Mouse (Mus musculus) limb, embryonic 13.5 days (tissue): ENCODE results near the gene Bcl2l13. TPM values are rescaled to one million over a fixed set of nuclear protein-coding genes. Genes with fewer than 3 reads are reported as not detected.
"Not testable (repeated sequence)": the region's sequence is repeated elsewhere in the genome, so short reads cannot be mapped to it uniquely, and the experiment has no call there.

Source experiments
- ATAC-seq: fragments of 200-750 bp; cut with Nextera tagmentation; 2 replicates; pipeline ENCODE4 v1.8.0; 2017; ENCODE audit warnings: low read depth, moderate number of reproducible peaks, moderate TSS enrichment; ENCODE audit not compliant: low FRiP score
- H3K27ac ChIP-seq: fragments of 300-500 bp; sonication (generic); 2 replicates; pipeline ENCODE4 v1.5.1; 2015; ENCODE audit warnings: inconsistent platforms, mild to moderate bottlenecking, moderate library complexity
- H3K27me3 ChIP-seq: fragments of 300-500 bp; sonication (generic); 2 replicates; pipeline ENCODE4 v1.6.1; 2015; ENCODE audit warnings: mild to moderate bottlenecking, inconsistent platforms
- H3K36me3 ChIP-seq: fragments of 300-500 bp; sonication (generic); 2 replicates; pipeline ENCODE4 v1.6.1; 2015; ENCODE audit warnings: inconsistent platforms, mild to moderate bottlenecking, moderate library complexity
- H3K4me1 ChIP-seq: fragments of 300-500 bp; sonication (generic); 2 replicates; pipeline ENCODE4 v1.6.1; 2015; ENCODE audit warnings: inconsistent platforms
- H3K4me2 ChIP-seq: fragments of 300-500 bp; sonication (generic); replicated peaks from 2 replicates; pipeline ENCODE4 v1.6.1; 2015; ENCODE audit warnings: inconsistent platforms, mild to moderate bottlenecking, moderate library complexity
- H3K4me3 ChIP-seq: fragments of 300-500 bp; sonication (generic); 2 replicates; pipeline ENCODE4 v1.5.1; 2015; ENCODE audit warnings: moderate library complexity, mild to moderate bottlenecking, inconsistent platforms
- H3K9ac ChIP-seq: fragments of 300-500 bp; sonication (generic); 2 replicates; pipeline ENCODE4 v1.6.1; 2015; ENCODE audit warnings: mild to moderate bottlenecking, inconsistent platforms
- H3K9me3 ChIP-seq: fragments of 300-500 bp; sonication (generic); 2 replicates; pipeline ENCODE4 v1.6.1; 2016; ENCODE audit warnings: inconsistent platforms
- WGBS: fragments of 180-500 bp; shearing (Covaris S2); methylation state at CpG from one replicate; pipeline ENCODE4 v1.1.7; 2015; 5-methylcytosine and 5-hydroxymethylcytosine counted together
- polyA plus RNA-seq: library from polyadenylated mRNA; unstranded; fragments of >200 nt; fragmentation: Nextera tagmentation; extraction: Ambion mirVana; gene quantifications from 2 replicates; pipeline ENCODE4 v1.2.1, GENCODE M21; 2015

Gene Bcl2l13
- polyA plus RNA-seq, 1 experiment from 2014 or later = 31.3 TPM

- Histone ChIP-seq H3K9ac (peak overlapping the region; percentile 94), H3K4me1 (peaks cover 6% of the 10 kb centered on the region), H3K9me3 (no peaks in the 10 kb centered on the region), H3K4me2 (peak overlapping the region; percentile 81), H3K36me3 (peaks cover 14% of the 10 kb centered on the region), H3K27me3 (no peaks in the 10 kb centered on the region), H3K27ac (peak overlapping the region; percentile 95), H3K4me3 (peak overlapping the region; percentile 90)
- peak; percentile 82 for ATAC-seq
- 4% methylated on average over 37 of the region's 37 CpGs for WGBS
Measured at GRCm38 (mm10) chr6:120836389-120837151, 558 bp downstream of the Bcl2l13 start.

GRCm38 (mm10) chr6:120837152-120837530, 1.1 kb downstream of the Bcl2l13 start:
- ATAC-seq = no peak
- Histone ChIP-seq H3K4me2 (peak overlapping the region; percentile 81), H3K9ac (peak overlapping the region; percentile 94), H3K9me3 (no peaks in the 10 kb centered on the region), H3K27me3 (no peaks in the 10 kb centered on the region), H3K36me3 (peaks cover 14% of the 10 kb centered on the region), H3K27ac (no peak overlapping the region), H3K4me3 (peak overlapping the region; percentile 90), H3K4me1 (peaks cover 6% of the 10 kb centered on the region)
- WGBS = 67% methylated on average over 1 of the region's 1 CpGs

GRCm38 (mm10) chr6:120840258-120840657, 4.2 kb downstream of the Bcl2l13 start:
- Histone ChIP-seq H3K27ac (no peak overlapping the region), H3K4me1 (peaks cover 6% of the 10 kb centered on the region), H3K4me3 (no peak overlapping the region), H3K9ac (no peak overlapping the region), H3K27me3 (no peaks in the 10 kb centered on the region), H3K36me3 (peaks cover 14% of the 10 kb centered on the region), H3K4me2 (no peak overlapping the region), H3K9me3 (no peaks in the 10 kb centered on the region)
- WGBS = 92% methylated on average over 7 of the region's 7 CpGs
- no peak for ATAC-seq

- Histone ChIP-seq H3K4me2 (no peak overlapping the region), H3K36me3 (peaks cover 14% of the 10 kb centered on the region), H3K27me3 (no peaks in the 10 kb centered on the region), H3K4me3 (no peak overlapping the region), H3K9ac (no peak overlapping the region), H3K9me3 (no peaks in the 10 kb centered on the region), H3K27ac (no peak overlapping the region), H3K4me1 (peaks cover 5% of the 10 kb centered on the region)
- ATAC-seq = no peak
- 88% methylated on average over 5 of the region's 5 CpGs for WGBS
Measured at GRCm38 (mm10) chr6:120841754-120842153, 5.7 kb downstream of the Bcl2l13 start.

GRCm38 (mm10) chr6:120850720-120851119, 14.7 kb downstream of the Bcl2l13 start:
- ATAC-seq, H3K27ac ChIP-seq: not testable (repeated sequence)
- H3K36me3 ChIP-seq = peaks cover 51% of the 10 kb centered on the region

GRCm38 (mm10) chr6:120854413-120854812, 18.4 kb downstream of the Bcl2l13 start:
- H3K27me3 ChIP-seq = no peaks in the 10 kb centered on the region
- H3K4me2 ChIP-seq = no peak overlapping the region
- no peak overlapping the region for H3K9ac ChIP-seq
- no peaks in the 10 kb centered on the region for H3K4me1 ChIP-seq
- H3K9me3 ChIP-seq = no peaks in the 10 kb centered on the region
- no peak for ATAC-seq
- H3K4me3 ChIP-seq = no peak overlapping the region
- H3K27ac ChIP-seq = no peak overlapping the region
- H3K36me3 ChIP-seq = peaks cover 46% of the 10 kb centered on the region
- WGBS = 77% methylated on average over 10 of the region's 10 CpGs

More at GRCm38 (mm10) chr6:120850720-120851119, 14.7 kb downstream of the Bcl2l13 start:
- not testable (repeated sequence) for H3K4me1 ChIP-seq, H3K27me3 ChIP-seq, H3K4me3 ChIP-seq, H3K9ac ChIP-seq, H3K4me2 ChIP-seq, H3K9me3 ChIP-seq

GRCm38 (mm10) chr6:120858217-120858711, 22.3 kb downstream of the Bcl2l13 start:
- Histone ChIP-seq H3K4me1 (no peaks in the 10 kb centered on the region), H3K36me3 (peaks cover 39% of the 10 kb centered on the region), H3K27me3 (no peaks in the 10 kb centered on the region), H3K4me2 (no peak overlapping the region), H3K9ac (no peak overlapping the region), H3K27ac (no peak overlapping the region), H3K9me3 (no peaks in the 10 kb centered on the region), H3K4me3 (no peak overlapping the region)
- 80% methylated on average over 8 of the region's 8 CpGs for WGBS
- no peak for ATAC-seq

GRCm38 (mm10) chr6:120860079-120860478, 24.1 kb downstream of the Bcl2l13 start:
- no peak overlapping the region for H3K27ac ChIP-seq
- H3K4me3 ChIP-seq = no peak overlapping the region
- H3K4me2 ChIP-seq = no peak overlapping the region
- peaks cover 35% of the 10 kb centered on the region for H3K36me3 ChIP-seq
- no peaks in the 10 kb centered on the region for H3K4me1 ChIP-seq
- no peaks in the 10 kb centered on the region for H3K27me3 ChIP-seq
- no peak for ATAC-seq
- no peak overlapping the region for H3K9ac ChIP-seq
- 90% methylated on average over 3 of the region's 3 CpGs for WGBS
- no peaks in the 10 kb centered on the region for H3K9me3 ChIP-seq

GRCm38 (mm10) chr6:120866051-120866814, 30.2 kb downstream of the Bcl2l13 start:
- H3K4me3 ChIP-seq = no peak overlapping the region
- H3K36me3 ChIP-seq = peaks cover 30% of the 10 kb centered on the region
- H3K4me2 ChIP-seq = no peak overlapping the region
- no peaks in the 10 kb centered on the region for H3K9me3 ChIP-seq
- no peak overlapping the region for H3K27ac ChIP-seq
- H3K27me3 ChIP-seq = no peaks in the 10 kb centered on the region
- WGBS = 85% methylated on average over 9 of the region's 9 CpGs
- 0 out of 2 replicates have a peak, but pooled peaks cover 3% of the 10 kb centered on the region for H3K4me1 ChIP-seq
- no peak for ATAC-seq
- H3K9ac ChIP-seq = no peak overlapping the region

GRCm38 (mm10) chr6:120868824-120869223, 32.8 kb downstream of the Bcl2l13 start:
- no peak overlapping the region for H3K4me3 ChIP-seq
- no peak overlapping the region for H3K9ac ChIP-seq
- H3K4me1 ChIP-seq = 0 out of 2 replicates have a peak, but pooled peaks cover 3% of the 10 kb centered on the region
- WGBS = 65% methylated on average over 1 of the region's 1 CpGs
- no peak for ATAC-seq
- peaks cover 28% of the 10 kb centered on the region for H3K36me3 ChIP-seq
- no peak overlapping the region for H3K4me2 ChIP-seq
- H3K27ac ChIP-seq = no peak overlapping the region
- H3K9me3 ChIP-seq = no peaks in the 10 kb centered on the region
- no peaks in the 10 kb centered on the region for H3K27me3 ChIP-seq

- WGBS = 82% methylated on average over 2 of the region's 2 CpGs
- Histone ChIP-seq H3K4me3 (no peak overlapping the region), H3K9ac (no peak overlapping the region), H3K27ac (no peak overlapping the region), H3K36me3 (peaks cover 18% of the 10 kb centered on the region), H3K9me3 (no peaks in the 10 kb centered on the region), H3K4me1 (no peaks in the 10 kb centered on the region), H3K27me3 (no peaks in the 10 kb centered on the region), H3K4me2 (no peak overlapping the region)
- ATAC-seq = no peak
Measured at GRCm38 (mm10) chr6:120871286-120871685, 35.3 kb downstream of the Bcl2l13 start.

GRCm38 (mm10) chr6:120873874-120874273, 37.9 kb downstream of the Bcl2l13 start:
- Histone ChIP-seq H3K27ac (no peak overlapping the region), H3K36me3 (peaks cover 36% of the 10 kb centered on the region), H3K4me2 (no peak overlapping the region), H3K9ac (no peak overlapping the region), H3K9me3 (no peaks in the 10 kb centered on the region), H3K4me1 (no peaks in the 10 kb centered on the region), H3K4me3 (no peak overlapping the region), H3K27me3 (no peaks in the 10 kb centered on the region)
- ATAC-seq = no peak
- WGBS = 64% methylated on average over 9 of the region's 9 CpGs
